Mouse (Mus musculus) forebrain, embryonic 14.5 days (tissue): ENCODE measurements at regions not wholly inside any gene's neighbourhood (a gene's known extent, or its start where the extent isn't known, plus 50 kb on each side); places are given as distances from the start of the nearest gene placed in this dataset.

Experiments
- ATAC-seq: fragments of 200-750 bp; cut with Nextera tagmentation; 2 replicates; pipeline ENCODE4 v1.8.0; 2017; ENCODE audit warnings: mild to moderate bottlenecking, moderate library complexity
- DNase-seq: peaks from one replicate; pipeline ENCODE4 v3.0.0-alpha.2; 2015; ENCODE audit warnings: low spot score
- H3K27ac ChIP-seq: fragments of 300-500 bp; sonication (generic); 2 replicates; pipeline ENCODE4 v1.5.1; 2014; ENCODE audit warnings: low read depth, mild to moderate bottlenecking, control low read depth, low read length, moderate library complexity
- H3K27me3 ChIP-seq: fragments of 300-500 bp; sonication (generic); replicated peaks from 2 replicates; pipeline ENCODE4 v1.6.1; 2014; ENCODE audit warnings: low read length, control low read depth, mixed read lengths; ENCODE audit not compliant: control insufficient read depth, insufficient read depth
- H3K36me3 ChIP-seq: fragments of 300-500 bp; sonication (generic); 2 replicates; pipeline ENCODE4 v1.6.1; 2014; ENCODE audit warnings: low read length, control low read depth; ENCODE audit not compliant: control insufficient read depth, insufficient read depth
- H3K4me1 ChIP-seq: fragments of 300-500 bp; sonication (generic); 2 replicates; pipeline ENCODE4 v1.6.1; 2014; ENCODE audit warnings: antibody characterized with exemption, low read length, control low read depth; ENCODE audit not compliant: control insufficient read depth, insufficient read depth
- H3K4me2 ChIP-seq: fragments of 300-500 bp; sonication (generic); 2 replicates; pipeline ENCODE4 v1.6.1; 2014; ENCODE audit warnings: mild to moderate bottlenecking, control low read depth, low read length
- H3K4me3 ChIP-seq: fragments of 300-500 bp; sonication (generic); 2 replicates; pipeline ENCODE4 v1.5.1; 2014; ENCODE audit warnings: low read depth, low read length, control low read depth
- H3K9ac ChIP-seq: fragments of 300-500 bp; sonication (generic); 2 replicates; pipeline ENCODE4 v1.6.1; 2014; ENCODE audit warnings: mild to moderate bottlenecking, low read length, control low read depth, moderate library complexity
- H3K9me3 ChIP-seq: fragments of 300-500 bp; sonication (generic); replicated peaks from 2 replicates; pipeline ENCODE4 v1.6.1; 2016; ENCODE audit warnings: low read length, control low read depth, mixed read lengths; ENCODE audit not compliant: control insufficient read depth
- WGBS: fragments of 180-500 bp; shearing (Covaris S2); extraction: QIAGEN DNeasy Blood & Tissue Kit; methylation state at CpG from one replicate; pipeline ENCODE4 v1.1.7; 2014; 5-methylcytosine and 5-hydroxymethylcytosine counted together

- 91% methylated on average over 4 of the region's 4 CpGs for WGBS
- Histone ChIP-seq H3K4me1 (peaks cover 11% of the 10 kb centered on the region), H3K9ac (no peak overlapping the region), H3K36me3 (no peaks in the 10 kb centered on the region), H3K27ac (no peak overlapping the region), H3K27me3 (no peaks in the 10 kb centered on the region), H3K4me2 (no peak overlapping the region), H3K4me3 (no peak overlapping the region), H3K9me3 (no peaks in the 10 kb centered on the region)
- DNase-seq (no peak), ATAC-seq (no peak)
Measured at GRCm38 (mm10) chr13:37101755-37102154, 51.7 kb upstream of the F13a1 start.
